Mouse (Mus musculus) ES-E14 (cell line): ENCODE measurements at regions not wholly inside any gene's neighbourhood (a gene's known extent, or its start where the extent isn't known, plus 50 kb on each side); places are given as distances from the start of the nearest gene placed in this dataset.

Experiments
- DNase-seq: peaks from one replicate; pipeline ENCODE4 v3.0.0-alpha.2; 2013; ENCODE audit warnings: low read depth, low spot score
- H3K27ac ChIP-seq: 2 replicates; pipeline ENCODE4 v1.5.1; 2012; ENCODE audit warnings: low read depth, mild to moderate bottlenecking, low read length, moderate library complexity, mixed read lengths; ENCODE audit not compliant: poor library complexity, insufficient read depth, severe bottlenecking
- H3K36me3 ChIP-seq: 2 replicates; pipeline ENCODE4 v1.6.1; 2012; ENCODE audit warnings: mild to moderate bottlenecking, low read length, moderate library complexity, mixed read lengths; ENCODE audit not compliant: control insufficient read depth, poor library complexity, insufficient read depth, severe bottlenecking
- H3K4me1 ChIP-seq, 2 experiments: fragments of 150-350 bp in 1 of 2; sonication (generic) in 1 of 2; 2 replicates each; pipeline ENCODE4 v1.6.1; 2012; ENCODE audit warnings: low read length in 2 of 2, mild to moderate bottlenecking in 1 of 2, mixed read lengths in 1 of 2; ENCODE audit not compliant: control insufficient read depth in 2 of 2, insufficient read depth in 2 of 2, poor library complexity in 1 of 2
- H3K4me3 ChIP-seq, 2 experiments: fragments of 150-350 bp in 1 of 2; sonication (generic) in 1 of 2; 2 replicates each; pipeline ENCODE4 v1.5.1; 2012; ENCODE audit warnings: low read length in 2 of 2, low read depth in 1 of 2, mild to moderate bottlenecking in 1 of 2, mixed read lengths in 1 of 2; ENCODE audit not compliant: insufficient read depth in 1 of 2, poor library complexity in 1 of 2, severe bottlenecking in 1 of 2
- H3K9ac ChIP-seq: 2 replicates; pipeline ENCODE4 v1.6.1; 2012; ENCODE audit warnings: low read depth, mild to moderate bottlenecking, low read length, mixed read lengths; ENCODE audit not compliant: poor library complexity, insufficient read depth, severe bottlenecking
- H3K9me3 ChIP-seq: fragments of 150-350 bp; sonication (generic); 2 replicates; pipeline ENCODE4 v1.6.1; 2012; ENCODE audit warnings: low read depth, mild to moderate bottlenecking, low read length; ENCODE audit not compliant: control insufficient read depth, insufficient read depth
- CHD2 ChIP-seq: IDR thresholded peaks from 2 replicates; pipeline ENCODE4 v1.6.1; 2014; ENCODE audit warnings: mild to moderate bottlenecking, low read depth, low read length, inconsistent platforms
- HCFC1 ChIP-seq: IDR thresholded peaks from 2 replicates; pipeline ENCODE4 v1.6.1; 2012; ENCODE audit warnings: low read length, inconsistent platforms, borderline replicate concordance; ENCODE audit not compliant: insufficient read depth
- MAFK ChIP-seq: IDR thresholded peaks from 2 replicates; pipeline ENCODE4 v1.6.1; 2014; ENCODE audit warnings: mild to moderate bottlenecking, low read depth, low read length, inconsistent platforms; ENCODE audit not compliant: insufficient read depth
- ZC3H11A ChIP-seq: IDR thresholded peaks from 2 replicates; pipeline ENCODE4 v1.6.1; 2012; ENCODE audit warnings: low read depth, mild to moderate bottlenecking, inconsistent platforms, low read length, borderline replicate concordance
- ZNF384 ChIP-seq: IDR thresholded peaks from 2 replicates; pipeline ENCODE4 v1.6.1; 2012; ENCODE audit warnings: low read depth, low read length, inconsistent platforms
- in situ Hi-C, 2 experiments: fragments of 600-800 bp; cut with MboI; formaldehyde crosslinking; loops; one replicate each; pipeline ENCODE4 v1.15.1; 2025; ENCODE audit warnings: low sequenced_read_pairs in 2 of 2, inconsistent platforms in 1 of 2; ENCODE audit not compliant: unreplicated experiment in 2 of 2

DNA sequence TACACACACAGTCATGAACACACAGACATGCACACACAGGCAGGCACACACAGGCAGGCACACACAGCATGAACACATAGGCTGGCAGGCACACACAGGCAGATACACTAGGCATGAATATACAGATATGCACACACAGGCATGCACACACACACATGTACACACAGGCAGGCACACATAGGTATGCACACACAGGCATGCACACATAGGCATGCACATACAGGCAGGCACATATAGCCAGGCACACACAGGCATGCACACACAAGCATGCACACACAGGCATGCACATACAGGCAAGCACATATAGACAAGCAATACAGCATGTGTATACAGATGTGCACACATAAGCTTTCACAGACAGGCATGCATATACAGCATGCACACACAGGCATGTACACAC lies 377.6 kb upstream of the Xylt1 start:
- Histone ChIP-seq H3K36me3 (no peaks in the 10 kb centered on the region), H3K9ac (no peak overlapping the region), H3K4me3 (no peak overlapping the region), H3K27ac (no peak overlapping the region), H3K9me3 (no peaks in the 10 kb centered on the region), H3K4me1 (no peaks in the 10 kb centered on the region)
- TF ChIP-seq ZC3H11A (no peak), HCFC1 (no peak), MAFK (no peak), ZNF384 (no peak), CHD2 (no peak)
- no peak for DNase-seq
- in situ Hi-C loops, result no loop called here

DNA sequence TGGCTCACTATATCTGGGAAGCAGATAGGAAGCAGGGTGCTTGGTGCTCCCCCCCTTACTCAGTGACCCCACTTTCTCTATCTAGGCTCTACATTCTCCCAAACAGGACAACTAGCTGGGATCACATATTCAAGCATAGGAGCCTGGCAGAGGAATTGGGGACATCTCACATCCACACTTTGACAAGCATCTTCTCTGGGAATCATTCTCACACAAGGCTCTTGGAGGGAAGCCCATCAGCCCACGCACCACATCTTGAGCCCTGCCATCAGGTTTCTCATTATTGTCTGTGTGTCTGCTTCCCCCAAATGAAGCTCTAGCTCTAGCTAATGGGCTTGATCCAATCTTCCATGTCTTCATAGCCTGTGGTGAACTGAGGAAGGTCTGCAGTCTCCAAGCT lies 362.4 kb upstream of the Xylt1 start:
- H3K4me1 ChIP-seq, result no peaks in the 10 kb centered on the region; a peak in 1 of 4 replicates
- DNase-seq, result no peak
- H3K36me3 ChIP-seq, result no peaks in the 10 kb centered on the region
- H3K4me3 ChIP-seq, result no peak overlapping the region
- in situ Hi-C loops, result no loop called here
- H3K9ac ChIP-seq, result no peak overlapping the region
- H3K9me3 ChIP-seq, result no peaks in the 10 kb centered on the region
- no peak for TF ChIP-seq MAFK
- TF ChIP-seq HCFC1, result no peak
- no peak for TF ChIP-seq CHD2
- no peak for TF ChIP-seq ZNF384
- TF ChIP-seq ZC3H11A, result no peak
- H3K27ac ChIP-seq, result no peak overlapping the region

DNA sequence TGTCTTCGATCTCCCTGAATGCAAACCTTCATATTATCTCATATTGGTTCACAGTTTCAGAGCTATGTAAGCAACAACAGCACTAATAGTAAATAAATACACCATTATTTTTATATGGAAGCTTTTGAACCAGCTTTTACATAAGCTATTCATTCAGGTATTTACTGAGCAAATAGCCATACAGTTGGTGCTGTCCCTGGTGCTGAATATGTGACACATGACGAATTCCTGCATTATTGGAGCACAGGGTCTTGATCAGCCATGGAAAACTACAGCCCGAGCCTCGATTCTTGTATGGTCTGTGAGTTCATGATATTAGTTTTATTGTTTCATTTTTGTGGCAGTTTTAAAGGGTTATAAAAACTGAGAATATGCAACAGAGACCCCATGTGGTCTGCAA lies 359.1 kb upstream of the Xylt1 start:
- TF ChIP-seq ZC3H11A, result no peak
- no peak for TF ChIP-seq CHD2
- no peak for TF ChIP-seq MAFK
- no peak for TF ChIP-seq ZNF384
- TF ChIP-seq HCFC1, result no peak
- H3K9me3 ChIP-seq, result no peaks in the 10 kb centered on the region
- H3K27ac ChIP-seq, result no peak overlapping the region
- in situ Hi-C loops, result no loop called here
- DNase-seq, result peak; percentile 54
- no peaks in the 10 kb centered on the region; a peak in 1 of 4 replicates for H3K4me1 ChIP-seq
- no peak overlapping the region for H3K9ac ChIP-seq
- no peaks in the 10 kb centered on the region for H3K36me3 ChIP-seq
- H3K4me3 ChIP-seq, result no peak overlapping the region

- Histone ChIP-seq H3K27ac (no peak overlapping the region), H3K36me3 (no peaks in the 10 kb centered on the region), H3K9ac (no peak overlapping the region), H3K9me3 (no peaks in the 10 kb centered on the region), H3K4me1 (no peaks in the 10 kb centered on the region), H3K4me3 (no peak overlapping the region)
- no peak for TF ChIP-seq ZC3H11A
- no peak for TF ChIP-seq HCFC1
- TF ChIP-seq CHD2, result no peak
- no peak for TF ChIP-seq MAFK
- no peak for TF ChIP-seq ZNF384
- DNase-seq, result no peak
- in situ Hi-C loops, result no loop called here
Observed at GRCm38 (mm10) chr7:117044926-117045325, 335.9 kb upstream of the Xylt1 start.

DNA sequence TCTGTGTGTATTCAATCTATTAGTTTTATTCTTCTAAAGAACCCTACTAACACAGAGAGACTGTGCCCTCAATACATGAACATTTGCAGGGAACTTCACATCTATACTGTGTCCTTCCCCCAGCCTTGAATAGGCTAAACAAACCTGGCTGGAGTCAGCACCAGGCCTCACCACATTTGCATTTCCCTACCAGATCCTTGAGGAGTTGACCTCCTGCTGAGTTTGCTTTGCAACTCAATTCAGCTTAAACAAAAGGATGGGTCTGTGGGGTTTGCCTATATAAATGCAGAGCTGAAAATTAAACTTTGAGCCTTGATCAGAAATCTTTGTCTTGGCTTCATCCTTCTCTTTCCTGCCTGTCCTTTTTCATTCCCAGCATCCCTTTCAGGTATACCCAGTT lies 331.5 kb upstream of the Xylt1 start:
- no peaks in the 10 kb centered on the region for H3K36me3 ChIP-seq
- no peak overlapping the region for H3K4me3 ChIP-seq
- peak; percentile 46 for DNase-seq
- H3K27ac ChIP-seq, result no peak overlapping the region
- TF ChIP-seq ZC3H11A (no peak), CHD2 (no peak), HCFC1 (no peak), ZNF384 (no peak), MAFK (no peak)
- H3K4me1 ChIP-seq, result no peaks in the 10 kb centered on the region
- no peaks in the 10 kb centered on the region for H3K9me3 ChIP-seq
- in situ Hi-C loops, result no loop called here
- no peak overlapping the region for H3K9ac ChIP-seq
